In the genomic region with DNA sequence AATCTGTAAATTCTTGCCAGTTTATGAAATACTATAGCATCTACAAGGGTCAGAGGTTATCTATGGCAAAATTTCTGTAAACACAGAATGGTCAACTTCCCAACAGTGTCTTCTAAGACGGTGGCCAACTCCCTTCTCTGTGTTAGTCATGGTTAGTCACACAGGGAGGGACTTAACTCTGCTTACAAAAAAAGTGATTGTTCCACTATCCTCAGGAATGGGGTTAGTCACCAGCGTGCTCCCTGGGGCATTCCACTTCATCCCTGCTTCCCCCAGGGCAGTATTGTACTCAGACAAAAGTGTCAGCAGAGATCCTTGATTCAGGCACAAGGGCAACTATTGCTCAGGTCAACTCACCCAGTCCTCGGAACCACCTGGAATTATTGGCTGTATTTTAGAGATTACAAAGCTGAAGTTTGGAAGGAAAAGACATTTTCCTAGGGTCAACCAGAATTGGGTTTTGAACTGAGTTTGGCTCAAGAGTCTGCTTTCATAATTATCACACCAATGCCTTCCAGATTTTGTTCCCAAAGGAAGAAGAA, we compare ENCODE assay signal across 16 mouse cellular contexts.
DNase-seq lines count a peak whose midpoint lies in the region; ATAC-seq and TF ChIP-seq lines count a peak whose summit lies in the region.
"Had no signal": no experiment of that assay in that cellular context is flagged by ENCODE, and none has a peak within 500 bp of the region (broad histone marks: within the 10 kb centered on the region; RNA-seq: fewer than 3 reads in every experiment).

No protein-coding gene starts in this region.

- H3K79me2 ChIP-seq in heart, adult 2 months (replicated peaks; ENCODE audit: control insufficient read depth, insufficient read depth, low read length) = no peaks in the 10 kb centered on the region

- H3K9me3 ChIP-seq in heart, embryonic 12.5 days (replicated peaks) = no peaks in the 10 kb centered on the region
- no peaks in the 10 kb centered on the region for H3K9me3 ChIP-seq in intestine, embryonic 15.5 days
- H3K9me3 ChIP-seq: embryonic facial prominence, embryonic 12.5 days; hindbrain, embryonic 12.5 days; midbrain, embryonic 15.5 days; neural tube, embryonic 13.5 days had no signal

- TF ChIP-seq CTCF in heart, adult 2 months (IDR thresholded peaks at IDR 0.05) = no peak

- no peak for ATAC-seq in heart, embryonic 12.5 days (ENCODE audit: insufficient number of reproducible peaks, low FRiP score)
- ATAC-seq in intestine, embryonic 15.5 days = no peak
- ATAC-seq: midbrain, embryonic 15.5 days had no signal

- peak; percentile 19 to 34 for DNase-seq in heart, adult 2 months
- peak; percentile 78 for DNase-seq in ZHBTc4 (ENCODE audit: low read depth, low spot score)
- DNase-seq in heart, postnatal 25 days (ENCODE audit: low spot score) = peak; percentile 16
- no peak for DNase-seq in cerebellum, adult 9-10 months
- DNase-seq in testis, postnatal 14 days (ENCODE audit: low spot score) = no peak
- DNase-seq: cerebellum, postnatal 10 days; kidney, adult 18-20 months; lung, postnatal 14 days; retina, postnatal 1 day had no signal

- TF ChIP-seq EP300 in heart, adult 2 months (IDR thresholded peaks at IDR 0.05; ENCODE audit: insufficient read depth, low read depth, low read length) = no peak

- no peak overlapping the region for H3K4me3 ChIP-seq in heart, adult 2 months
- H3K4me3 ChIP-seq in heart, embryonic 12.5 days = no peak overlapping the region
- no peak overlapping the region for H3K4me3 ChIP-seq in intestine, embryonic 15.5 days (replicated peaks)
- H3K4me3 ChIP-seq: embryonic facial prominence, embryonic 12.5 days; hindbrain, embryonic 12.5 days; midbrain, embryonic 15.5 days; neural tube, embryonic 13.5 days had no signal

- H3K4me1 ChIP-seq in heart, adult 2 months (ENCODE audit: control insufficient read depth, insufficient read depth, low read length) = no peaks in the 10 kb centered on the region
- no peaks in the 10 kb centered on the region for H3K4me1 ChIP-seq in heart, embryonic 12.5 days (replicated peaks)
- no peaks in the 10 kb centered on the region for H3K4me1 ChIP-seq in intestine, embryonic 15.5 days (replicated peaks)
- H3K4me1 ChIP-seq: hindbrain, embryonic 12.5 days; midbrain, embryonic 15.5 days; neural tube, embryonic 13.5 days had no signal

- WGBS in heart, adult 2 months = 37% methylated on average over 3 of the region's 3 CpGs
- WGBS in heart, embryonic 12.5 days = 56% methylated on average over 3 of the region's 3 CpGs
- 64% methylated on average over 3 of the region's 3 CpGs for WGBS in intestine, embryonic 15.5 days

- no peak overlapping the region for H3K9ac ChIP-seq in heart, adult 2 months (ENCODE audit: low read depth, low read length)
- H3K9ac ChIP-seq in heart, embryonic 12.5 days = no peak overlapping the region
- H3K9ac ChIP-seq in intestine, embryonic 15.5 days = no peak overlapping the region
- H3K9ac ChIP-seq: embryonic facial prominence, embryonic 12.5 days; hindbrain, embryonic 12.5 days; midbrain, embryonic 15.5 days; neural tube, embryonic 13.5 days had no signal

- no peaks in the 10 kb centered on the region for H3K36me3 ChIP-seq in heart, adult 2 months (ENCODE audit: control insufficient read depth, insufficient read depth, low read length)
- H3K36me3 ChIP-seq in heart, embryonic 12.5 days = no peaks in the 10 kb centered on the region
- H3K36me3 ChIP-seq in intestine, embryonic 15.5 days = no peaks in the 10 kb centered on the region
- H3K36me3 ChIP-seq: embryonic facial prominence, embryonic 12.5 days; hindbrain, embryonic 12.5 days; midbrain, embryonic 15.5 days; neural tube, embryonic 13.5 days had no signal

- no peak overlapping the region for H3K27ac ChIP-seq in heart, adult 2 months
- H3K27ac ChIP-seq in heart, embryonic 12.5 days (ENCODE audit: poor library complexity, severe bottlenecking) = no peak overlapping the region
- no peak overlapping the region for H3K27ac ChIP-seq in intestine, embryonic 15.5 days
- H3K27ac ChIP-seq: embryonic facial prominence, embryonic 12.5 days; hindbrain, embryonic 12.5 days; midbrain, embryonic 15.5 days; neural tube, embryonic 13.5 days had no signal

- H3K4me2 ChIP-seq in heart, embryonic 12.5 days = no peak overlapping the region
- H3K4me2 ChIP-seq in intestine, embryonic 15.5 days (replicated peaks) = no peak overlapping the region
- H3K4me2 ChIP-seq: embryonic facial prominence, embryonic 12.5 days; hindbrain, embryonic 12.5 days; liver, embryonic 11.5 days; midbrain, embryonic 15.5 days; neural tube, embryonic 13.5 days had no signal

- H3K27me3 ChIP-seq in heart, adult 2 months (ENCODE audit: control insufficient read depth, insufficient read depth, low read length) = no peaks in the 10 kb centered on the region
- no peaks in the 10 kb centered on the region for H3K27me3 ChIP-seq in heart, embryonic 12.5 days (replicated peaks)
- H3K27me3 ChIP-seq in intestine, embryonic 15.5 days (replicated peaks) = no peaks in the 10 kb centered on the region
- H3K27me3 ChIP-seq: embryonic facial prominence, embryonic 12.5 days; hindbrain, embryonic 12.5 days; midbrain, embryonic 15.5 days; neural tube, embryonic 13.5 days had no signal

- intact Hi-C loops in heart, adult 2 months (cut with DNase I) = no loop called here
- intact Hi-C loops in heart, postnatal 25 days (cut with DNase I) = no loop called here

- TF ChIP-seq POLR2A in heart, adult 2 months (IDR thresholded peaks at IDR 0.05; ENCODE audit: insufficient read depth, low read depth, low read length) = no peak

Comparison
In these comparisons a context has a peak if more than half of its experiments do, and no peak if none do; other contexts are left out.
1. DNase-seq: peak in heart, adult 2 months (2 of 2), ZHBTc4 (single experiment) and heart, postnatal 25 days (single experiment); none in cerebellum, adult 9-10 months (single experiment) and testis, postnatal 14 days (single experiment).